Mouse (Mus musculus) cerebral cortex, adult 2 months (tissue): ENCODE results near the gene Hnrnpf.

Source experiments
- WGBS: fragments of 180-500 bp; shearing (Covaris S2); methylation state at CpG from one replicate; pipeline ENCODE4 v1.1.7; 2018; 5-methylcytosine and 5-hydroxymethylcytosine counted together

Gene Hnrnpf

DNA sequence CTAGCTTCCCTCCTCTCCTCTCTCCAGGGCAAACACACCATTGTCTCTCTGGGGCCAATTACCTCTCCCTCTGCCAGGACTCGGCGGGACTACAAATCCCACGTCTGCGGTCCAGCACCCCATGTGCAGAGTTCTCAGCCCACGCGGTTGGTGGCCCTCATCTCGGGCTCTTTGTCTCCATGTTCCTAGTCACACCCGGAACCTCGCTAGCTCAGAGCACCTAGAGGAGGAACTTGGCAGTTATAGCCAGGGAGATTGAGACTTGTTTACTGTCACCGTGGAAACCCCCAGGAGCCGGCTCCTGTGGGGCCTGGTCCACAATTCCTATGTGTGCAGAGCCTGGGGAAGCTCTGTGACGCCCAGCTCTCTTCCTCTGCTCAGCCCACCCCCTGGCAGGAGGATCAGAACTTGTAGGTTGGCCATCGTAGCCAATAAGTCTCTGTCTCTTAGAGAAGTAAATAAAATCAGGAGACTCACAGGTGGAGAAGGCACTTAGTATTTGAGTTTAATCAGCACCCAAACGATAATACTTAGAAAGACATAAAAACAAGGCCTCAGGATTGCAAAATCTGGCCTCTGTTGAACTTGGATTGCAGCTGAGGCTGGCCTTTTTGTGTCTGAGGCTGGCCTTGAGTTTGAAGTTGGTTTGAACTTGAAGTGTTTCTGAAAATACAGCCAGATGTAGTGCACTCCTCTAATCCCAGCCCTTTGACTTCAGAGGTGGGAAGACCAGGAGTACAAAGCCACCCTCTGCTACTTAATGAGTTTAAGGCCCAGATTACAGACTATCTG lies 8.6 kb upstream of the Hnrnpf start:
- 67% methylated on average over 14 of the region's 14 CpGs for WGBS

- WGBS, result 85% methylated on average over 3 of the region's 3 CpGs
Measured at GRCm38 (mm10) chr6:117892386-117892785, 7.7 kb upstream of the Hnrnpf start.

DNA sequence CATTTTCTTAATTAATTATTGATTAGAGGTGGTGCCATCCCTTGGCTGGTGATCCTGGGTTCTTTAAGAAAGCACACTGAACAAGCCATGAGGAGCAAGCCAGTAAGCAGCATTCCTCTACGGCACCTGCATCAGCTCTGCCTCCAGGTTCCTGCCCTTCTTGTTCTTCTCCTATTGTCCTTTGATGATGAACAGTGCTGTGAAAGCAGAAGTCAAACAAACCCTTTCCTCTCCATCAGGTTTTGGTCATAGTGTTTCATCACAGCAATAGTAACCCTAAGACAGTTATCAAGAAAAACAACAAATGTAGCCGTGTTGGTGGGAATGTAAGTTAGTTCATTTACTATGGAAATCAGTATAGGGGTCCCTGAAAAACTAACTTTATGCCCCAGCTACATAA lies 6.7 kb upstream of the Hnrnpf start:
- WGBS, result 90% methylated on average over 2 of the region's 2 CpGs

DNA sequence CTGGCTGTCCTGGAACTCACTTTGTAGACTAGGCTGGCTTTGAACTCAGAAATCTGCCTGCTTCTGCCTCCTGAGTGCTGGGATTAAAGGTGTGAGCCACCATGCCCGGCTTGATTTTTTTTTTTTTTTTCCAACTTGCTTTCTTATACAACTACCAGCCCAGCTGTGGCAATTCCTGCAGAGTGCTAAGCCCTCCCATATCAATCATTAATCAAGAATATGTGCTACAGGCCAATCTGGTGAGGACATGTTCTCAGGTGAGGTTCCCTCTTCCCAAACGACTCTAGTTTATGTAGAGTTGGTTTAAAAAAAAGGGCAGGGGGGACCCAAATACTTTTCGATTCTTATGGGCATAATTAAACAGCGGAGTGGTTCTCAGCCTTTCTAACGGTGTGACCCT lies 2.3 kb upstream of the Hnrnpf start:
- 83% methylated on average over 5 of the region's 5 CpGs for WGBS

GRCm38 (mm10) chr6:117901510-117902402 lies 1.6 kb downstream of the Hnrnpf start:
- 69% methylated on average over 9 of the region's 9 CpGs for WGBS

DNA sequence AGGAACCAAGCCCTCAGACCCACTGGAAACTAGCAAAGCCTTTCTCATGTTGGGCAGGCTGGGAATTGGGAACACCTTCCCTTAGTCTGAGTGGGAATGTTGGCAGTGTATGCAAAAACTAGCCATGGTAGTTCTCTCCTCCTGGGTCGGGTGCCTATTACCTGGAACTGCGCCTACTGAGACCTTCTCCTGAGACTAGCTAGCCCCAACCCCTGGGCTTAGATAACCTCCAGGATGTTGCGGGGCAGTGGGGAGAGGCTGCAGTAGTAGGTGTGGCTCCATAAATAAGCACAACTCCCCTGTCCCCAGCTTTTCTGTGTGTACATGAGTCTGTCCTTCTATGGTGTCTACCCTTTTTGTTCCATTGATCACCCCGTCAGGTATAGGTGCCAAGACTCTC lies 2.4 kb downstream of the Hnrnpf start:
- 82% methylated on average over 4 of the region's 4 CpGs for WGBS

DNA sequence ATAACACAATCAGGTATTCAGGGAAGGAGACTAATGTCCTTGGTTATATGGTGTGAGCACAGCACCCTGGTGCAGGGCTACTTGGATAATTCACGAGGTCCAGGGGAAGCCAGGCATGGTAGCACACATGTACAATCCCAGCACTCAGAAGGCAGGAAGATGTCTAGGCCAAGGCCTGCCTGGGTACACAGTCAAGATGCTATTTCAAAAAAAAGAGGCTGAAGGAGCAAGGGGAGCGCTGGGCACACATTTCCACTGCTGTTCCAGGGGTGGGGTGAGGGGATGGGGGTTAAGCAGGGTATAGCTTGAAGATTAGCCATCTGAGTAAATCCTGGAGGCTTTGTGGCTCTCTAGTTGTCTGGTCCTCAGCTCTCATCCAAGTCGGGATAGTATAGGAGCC lies 3.7 kb downstream of the Hnrnpf start:
- 87% methylated on average over 3 of the region's 3 CpGs for WGBS

DNA sequence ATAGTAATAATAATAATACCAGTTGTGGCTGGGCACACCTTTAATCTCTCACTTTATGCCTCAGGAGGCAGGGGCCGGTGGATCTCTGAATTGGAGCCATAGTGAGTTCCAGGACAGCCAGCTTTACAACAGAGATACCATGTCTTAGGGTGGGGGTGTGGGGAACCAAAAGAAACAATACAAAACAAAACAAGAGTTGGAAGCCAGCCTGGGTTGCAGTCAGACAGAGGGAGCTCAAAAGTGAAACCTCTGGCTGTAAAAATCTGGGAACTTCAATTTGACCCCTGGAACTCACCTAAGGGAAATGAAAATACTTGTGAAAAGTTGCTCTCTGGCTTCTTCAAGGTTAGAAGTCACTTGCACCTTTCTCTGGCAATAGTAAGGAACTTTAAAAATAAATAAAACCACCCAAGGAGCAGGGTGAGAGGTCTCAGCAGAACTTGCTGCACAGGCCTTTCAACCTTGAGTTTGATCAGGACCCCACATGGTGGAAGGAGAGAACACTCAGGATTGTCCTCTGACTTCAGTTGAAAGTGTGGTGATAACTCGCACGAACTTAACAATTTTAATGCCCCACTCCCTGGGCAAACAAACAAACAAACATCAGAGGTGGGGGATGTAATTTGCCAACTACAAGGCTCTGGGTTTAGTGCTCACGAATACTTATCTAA lies 5.3 kb downstream of the Hnrnpf start:
- 20% methylated on average over 4 of the region's 4 CpGs for WGBS

DNA sequence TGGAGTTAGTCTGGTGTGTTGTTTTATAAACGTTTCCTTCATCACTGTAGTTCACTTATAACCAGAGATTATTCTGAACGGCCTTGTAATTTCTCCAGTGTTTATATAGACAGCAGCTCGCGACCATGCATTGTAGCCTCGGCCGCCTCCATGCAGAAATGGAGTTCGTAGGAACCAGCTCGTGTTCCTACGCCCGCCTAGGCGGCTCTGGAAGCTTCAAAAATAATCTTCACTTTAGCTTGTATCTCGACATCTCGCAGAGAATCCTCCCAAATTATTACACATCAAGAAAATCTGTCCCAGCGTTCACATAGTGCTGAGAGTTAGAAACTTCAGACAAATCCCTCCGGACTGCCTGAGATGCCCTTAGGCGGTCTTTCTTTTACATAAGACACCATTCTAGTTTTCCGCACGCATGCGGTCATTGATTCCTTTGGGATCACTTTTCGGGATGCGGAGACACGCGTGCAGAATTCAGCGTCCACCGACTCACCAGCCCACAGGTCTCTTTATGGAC lies 5.9 kb downstream of the Hnrnpf start:
- WGBS, result under 1% methylated on average over 25 of the region's 25 CpGs

DNA sequence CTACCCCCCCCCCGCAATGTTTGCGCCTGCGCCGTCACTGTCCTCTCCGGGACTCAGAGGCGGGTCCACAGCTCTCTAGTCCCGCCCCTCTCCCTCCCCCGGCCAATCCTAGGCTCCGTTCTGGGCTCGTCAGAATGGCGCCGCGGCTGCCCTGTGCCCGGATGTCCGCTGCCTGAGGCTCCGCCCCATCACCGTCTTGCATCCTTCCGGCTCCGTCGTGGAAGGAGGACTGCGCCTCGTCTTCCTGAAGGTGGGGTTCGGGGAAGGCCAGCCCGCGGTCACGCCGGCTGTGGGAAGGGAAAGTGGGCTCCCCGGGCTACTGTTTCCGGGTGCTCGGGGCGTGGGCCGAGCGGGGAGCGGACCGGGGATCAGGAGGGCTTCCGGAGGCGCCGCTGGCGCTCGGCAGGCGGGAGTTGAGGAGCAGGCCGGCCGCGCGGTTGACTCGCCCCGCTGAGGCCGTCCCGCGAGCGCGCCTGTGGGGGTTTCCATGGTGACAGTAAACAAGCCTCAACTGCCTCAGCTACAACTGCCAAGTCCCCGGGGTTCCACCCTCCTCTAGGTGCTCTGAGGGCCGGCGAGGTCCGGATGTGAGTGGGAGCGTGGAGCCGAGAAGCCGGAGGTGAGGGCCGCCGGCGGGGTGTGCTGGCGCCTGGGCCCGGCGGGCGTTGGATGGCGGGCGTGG lies 6.6 kb downstream of the Hnrnpf start:
- 1% methylated on average over 66 of the region's 68 CpGs for WGBS

DNA sequence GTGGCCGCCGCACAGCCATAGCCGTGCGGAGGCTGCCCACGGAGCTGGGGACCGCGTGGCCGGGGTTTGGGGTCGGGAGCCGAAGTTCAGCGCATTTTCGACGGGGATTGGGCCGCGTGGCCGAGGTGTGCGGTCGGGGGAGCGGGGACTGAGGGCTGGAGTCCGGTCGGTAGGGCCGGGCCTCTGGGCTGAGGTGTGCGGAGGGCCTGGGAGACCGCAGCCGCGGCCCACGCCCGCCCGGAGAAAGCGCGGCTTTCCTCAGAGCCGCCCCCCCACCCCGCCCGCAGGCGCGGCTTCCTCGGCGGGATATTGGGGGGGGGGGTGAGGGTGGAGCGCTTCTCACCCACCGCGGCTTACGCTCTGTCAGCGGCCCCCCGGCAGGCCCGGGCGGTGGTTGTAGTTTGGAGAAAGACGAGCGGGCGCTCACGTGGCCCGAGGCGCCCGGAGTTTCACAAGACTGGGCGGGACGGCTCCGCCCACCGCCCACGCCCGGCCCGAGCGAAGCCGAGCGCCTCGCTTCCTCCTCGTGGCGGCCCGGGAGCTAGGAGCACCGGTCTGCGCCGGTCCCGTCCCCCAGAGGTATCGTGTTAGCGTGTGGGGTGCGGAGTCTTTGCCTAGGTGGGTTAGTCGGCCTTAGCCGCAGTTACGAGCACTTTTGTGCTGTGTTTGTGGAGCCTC lies 7.3 kb downstream of the Hnrnpf start:
- 1% methylated on average over 74 of the region's 77 CpGs for WGBS

GRCm38 (mm10) chr6:117907979-117908355 lies 7.8 kb downstream of the Hnrnpf start:
- under 1% methylated on average over 26 of the region's 26 CpGs for WGBS

DNA sequence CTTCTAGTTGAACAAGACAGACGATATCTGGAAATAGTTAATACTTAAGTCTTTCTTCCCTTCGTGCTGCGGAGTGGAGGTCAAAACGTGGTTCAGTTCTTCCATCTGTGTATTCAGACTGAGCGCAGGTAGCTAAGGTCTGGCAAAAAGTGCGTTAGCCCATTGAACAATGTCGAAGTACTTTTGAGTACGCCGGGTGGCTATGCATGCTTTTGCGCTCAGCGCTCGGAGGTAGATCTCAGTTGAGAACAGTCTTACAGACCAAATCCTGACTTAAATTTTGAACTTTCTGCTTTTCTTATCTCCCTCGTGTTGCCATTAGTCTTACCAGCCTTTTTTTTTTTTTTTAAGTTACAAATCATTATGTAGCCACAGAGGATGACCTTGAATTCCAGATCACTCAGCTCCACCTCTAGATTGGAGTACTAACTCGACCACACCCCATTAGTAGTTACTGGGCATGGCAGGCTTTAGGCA lies 8.3 kb downstream of the Hnrnpf start:
- WGBS, result 9% methylated on average over 14 of the region's 14 CpGs

- WGBS, result 84% methylated on average over 6 of the region's 6 CpGs
Measured at GRCm38 (mm10) chr6:117910120-117910661, 10.1 kb downstream of the Hnrnpf start.

DNA sequence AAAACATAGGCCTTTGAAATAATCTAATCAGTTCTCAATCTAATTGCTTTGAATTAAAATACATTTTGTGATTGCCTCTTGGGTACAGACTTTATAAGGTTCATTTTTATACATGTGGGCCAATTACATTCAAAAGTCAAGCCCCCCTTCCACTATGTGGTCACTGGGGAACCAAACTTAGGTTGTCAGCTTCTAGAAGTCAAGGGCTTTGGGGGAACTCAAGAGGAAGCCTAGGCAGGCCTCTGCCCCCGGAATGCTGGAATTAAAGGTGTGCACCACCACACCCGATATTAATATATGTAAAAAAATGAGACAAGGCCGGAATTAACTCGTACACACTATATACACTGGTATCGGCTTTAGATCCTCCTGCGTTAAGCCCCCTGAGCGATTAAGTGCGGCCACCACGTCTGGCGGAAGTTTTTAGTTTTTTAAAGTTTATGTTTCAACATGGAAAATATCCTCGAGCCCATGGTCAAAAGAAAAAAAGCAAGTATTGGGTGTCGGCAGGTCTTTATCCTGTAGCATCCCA lies 16.1 kb downstream of the Hnrnpf start:
- WGBS, result 8% methylated on average over 12 of the region's 12 CpGs

GRCm38 (mm10) chr6:117916737-117917426 lies 16.8 kb downstream of the Hnrnpf start:
- under 1% methylated on average over 62 of the region's 62 CpGs for WGBS

DNA sequence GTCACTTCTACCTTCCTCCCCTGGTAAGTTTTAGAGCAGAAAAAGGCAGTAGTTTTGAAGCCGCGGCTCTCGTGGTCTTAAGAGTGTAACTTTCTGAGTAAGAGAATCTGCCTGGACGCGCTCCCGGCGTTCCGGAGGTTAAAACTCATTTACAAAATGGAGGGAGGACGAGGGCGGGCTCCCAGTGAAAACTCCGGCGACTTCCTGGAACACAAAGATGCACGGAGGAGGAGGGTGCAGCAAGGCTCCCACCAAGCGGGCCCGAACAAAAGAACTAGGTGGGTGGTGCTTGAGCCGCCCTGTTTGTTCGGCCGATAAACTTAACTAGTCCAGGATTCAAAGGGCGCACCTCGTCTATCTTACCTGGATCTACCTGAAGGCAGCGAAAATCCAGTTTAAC lies 17.5 kb downstream of the Hnrnpf start:
- WGBS, result 3% methylated on average over 21 of the region's 21 CpGs

DNA sequence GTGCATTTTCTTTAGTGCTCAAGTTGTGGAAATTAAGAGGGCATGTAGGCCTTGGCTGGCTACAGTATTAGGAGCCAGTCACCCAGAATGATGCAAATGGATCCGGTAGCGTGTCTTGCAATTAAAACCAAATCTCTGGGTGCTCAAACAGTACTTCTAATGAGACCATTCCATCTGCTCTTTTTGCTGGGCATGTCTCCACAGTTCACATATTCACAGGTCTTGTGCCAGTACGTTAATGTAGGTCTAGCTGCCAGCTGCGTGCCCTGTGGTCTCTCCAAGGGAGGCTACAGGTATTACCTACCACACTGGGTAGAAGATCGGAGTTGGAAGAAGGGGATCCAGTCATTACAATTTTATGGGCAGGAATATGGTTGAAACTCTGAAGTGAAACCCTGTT lies 17.9 kb downstream of the Hnrnpf start:
- WGBS, result 29% methylated on average over 5 of the region's 5 CpGs
